Mouse (Mus musculus) olfactory bulb, adult 2 months (tissue): ENCODE results near the gene Frmd5. TPM values are rescaled to one million over a fixed set of nuclear protein-coding genes. Genes with fewer than 3 reads are reported as not detected.
A peak's percentile ranks its signal among the peaks of the same experiment; 100 is the strongest.
"Not testable (repeated sequence)": the region's sequence is repeated elsewhere in the genome, so short reads cannot be mapped to it uniquely, and the experiment has no call there.

ENCODE experiments used
- H3K27ac ChIP-seq: fragments of 200-500 bp; 2 replicates; pipeline ENCODE4 v1.5.1; 2012; ENCODE audit warnings: low read depth, low read length; ENCODE audit not compliant: insufficient read depth
- H3K4me1 ChIP-seq: fragments of 200-500 bp; 2 replicates; pipeline ENCODE4 v1.6.1; 2012; ENCODE audit warnings: low read length; ENCODE audit not compliant: control insufficient read depth, insufficient read depth
- H3K4me3 ChIP-seq: fragments of 200-500 bp; 2 replicates; pipeline ENCODE4 v1.5.1; 2012; ENCODE audit warnings: mild to moderate bottlenecking, low read depth, low read length, moderate library complexity; ENCODE audit not compliant: insufficient read depth
- CTCF ChIP-seq: fragments of 200-500 bp; IDR thresholded peaks from 2 replicates; pipeline ENCODE4 v1.5.1; 2012; ENCODE audit warnings: low read depth, mild to moderate bottlenecking, low read length, moderate library complexity; ENCODE audit not compliant: insufficient read depth
- POLR2A ChIP-seq: fragments of 200-500 bp; IDR thresholded peaks from 2 replicates; pipeline ENCODE4 v1.6.1; 2012; ENCODE audit warnings: mild to moderate bottlenecking, low read depth, low read length, moderate library complexity; ENCODE audit not compliant: insufficient read depth
- WGBS: fragments of 180-500 bp; shearing (Covaris S2); methylation state at CpG from one replicate; pipeline ENCODE4 v1.1.7; 2018; 5-methylcytosine and 5-hydroxymethylcytosine counted together
- polyA plus RNA-seq: library from polyadenylated mRNA; stranded (reverse); fragments of >200 nt; gene quantifications from 2 replicates; pipeline ENCODE4 v1.2.4, GENCODE M21; 2012; ENCODE audit warnings: low replicate concordance; ENCODE audit not compliant: missing spikeins, insufficient read depth, insufficient read length

Gene Frmd5
- polyA plus RNA-seq, 1 experiment: not detected

- 97% methylated on average over 4 of the region's 4 CpGs for WGBS
- H3K4me3 ChIP-seq: no peak overlapping the region
Measured at GRCm38 (mm10) chr2:121514211-121514610, 292.7 kb downstream of the Frmd5 start.

GRCm38 (mm10) chr2:121512991-121513765, 293.7 kb downstream of the Frmd5 start:
- WGBS: 99% methylated on average over 5 of the region's 5 CpGs
- not testable (repeated sequence) for H3K4me1 ChIP-seq, H3K27ac ChIP-seq, H3K4me3 ChIP-seq

More at GRCm38 (mm10) chr2:121514211-121514610, 292.7 kb downstream of the Frmd5 start:
- TF ChIP-seq CTCF (no peak), POLR2A (no peak)
- Histone ChIP-seq H3K4me1 (peaks cover 5% of the 10 kb centered on the region), H3K27ac (no peak overlapping the region)

GRCm38 (mm10) chr2:121511401-121511800, 295.5 kb downstream of the Frmd5 start:
- H3K27ac ChIP-seq: no peak overlapping the region

GRCm38 (mm10) chr2:121509584-121509983, 297.3 kb downstream of the Frmd5 start:
- Histone ChIP-seq H3K4me1 (peaks cover 5% of the 10 kb centered on the region), H3K4me3 (peak overlapping the region; percentile 40), H3K27ac (no peak overlapping the region)
- 18% methylated on average over 16 of the region's 16 CpGs for WGBS
- TF ChIP-seq CTCF (no peak), POLR2A (no peak)

More at GRCm38 (mm10) chr2:121511401-121511800, 295.5 kb downstream of the Frmd5 start:
- no peak for TF ChIP-seq CTCF
- no peak for TF ChIP-seq POLR2A
- Histone ChIP-seq H3K4me3 (no peak overlapping the region), H3K4me1 (peaks cover 5% of the 10 kb centered on the region)
- WGBS: 93% methylated on average over 8 of the region's 8 CpGs

- 81% methylated on average over 2 of the region's 2 CpGs for WGBS
- Histone ChIP-seq H3K4me3 (no peak overlapping the region), H3K4me1 (peaks cover 5% of the 10 kb centered on the region), H3K27ac (no peak overlapping the region)
- no peak for TF ChIP-seq CTCF
Measured at GRCm38 (mm10) chr2:121507951-121508330, 298.9 kb downstream of the Frmd5 start.

- Histone ChIP-seq H3K27ac (no peak overlapping the region), H3K4me3 (no peak overlapping the region), H3K4me1 (peaks cover 5% of the 10 kb centered on the region)
- TF ChIP-seq CTCF (no peak), POLR2A (no peak)
- 6% methylated on average over 12 of the region's 12 CpGs for WGBS
Measured at GRCm38 (mm10) chr2:121507173-121507950, 299.5 kb downstream of the Frmd5 start.

GRCm38 (mm10) chr2:121505942-121506882, 300.7 kb downstream of the Frmd5 start, which contains the start of the genes Mfap1a and Wdr76:
TSS of gene Mfap1a (minus strand) at chr2:121506665.
TSS of gene Wdr76 (plus strand) at chr2:121506723.
- not testable (repeated sequence) for H3K27ac ChIP-seq, H3K4me1 ChIP-seq
- TF ChIP-seq POLR2A: peak; percentile 70
- 3% methylated on average over 42 of the region's 42 CpGs for WGBS
- peak within 1 kb of the TSS; percentile 97 for H3K4me3 ChIP-seq

GRCm38 (mm10) chr2:121501550-121501949, 305.3 kb downstream of the Frmd5 start:
- not testable (repeated sequence) for H3K4me1 ChIP-seq, H3K4me3 ChIP-seq, H3K27ac ChIP-seq
- 83% methylated on average over 1 of the region's 6 CpGs for WGBS

Other genes with a start within 250 kb of the Frmd5 start
- gene Casc4, start 59.9 kb upstream of the Frmd5 start, polyA plus RNA-seq: not detected in 2 replicates
- gene Ctdspl2, start 148.9 kb upstream of the Frmd5 start, polyA plus RNA-seq: not detected in 2 replicates
- not detected in 2 replicates for gene Mageb3, start 149.0 kb upstream of the Frmd5 start, polyA plus RNA-seq
- not detected in 2 replicates for gene Eif3j1, start 221.5 kb upstream of the Frmd5 start, polyA plus RNA-seq